Mouse (Mus musculus) heart, embryonic 10.5 days (tissue): ENCODE data around the gene Glis3. TPM values are rescaled to one million over a fixed set of nuclear protein-coding genes. Genes with fewer than 3 reads are reported as not detected.

Experiments used
- DNase-seq: peaks from one replicate; pipeline ENCODE4 v3.0.0-alpha.2; 2017; ENCODE audit warnings: low spot score
- H3K27ac ChIP-seq: fragments of 300-500 bp; sonication (generic); 2 replicates; pipeline ENCODE4 v1.5.1; 2016; ENCODE audit warnings: mild to moderate bottlenecking
- H3K27me3 ChIP-seq: fragments of 300-500 bp; sonication (generic); 2 replicates; pipeline ENCODE4 v1.6.1; 2016; ENCODE audit warnings: mild to moderate bottlenecking; ENCODE audit not compliant: poor library complexity, insufficient read depth, severe bottlenecking
- H3K36me3 ChIP-seq: fragments of 300-500 bp; sonication (generic); 2 replicates; pipeline ENCODE4 v1.6.1; 2016; ENCODE audit warnings: mild to moderate bottlenecking, moderate library complexity
- H3K4me1 ChIP-seq: fragments of 300-500 bp; sonication (generic); 2 replicates; pipeline ENCODE4 v1.6.1; 2016; ENCODE audit warnings: mild to moderate bottlenecking
- H3K4me3 ChIP-seq: fragments of 300-500 bp; sonication (generic); 2 replicates; pipeline ENCODE4 v1.5.1; 2016; ENCODE audit warnings: mild to moderate bottlenecking, moderate library complexity
- H3K9me3 ChIP-seq: fragments of 300-500 bp; sonication (generic); 2 replicates; pipeline ENCODE4 v1.6.1; 2016; ENCODE audit warnings: mild to moderate bottlenecking, moderate library complexity
- WGBS: fragments of 180-500 bp; shearing (Covaris S2); methylation state at CpG from one replicate; pipeline ENCODE4 v1.1.7; 2016; 5-methylcytosine and 5-hydroxymethylcytosine counted together
- polyA plus RNA-seq: library from polyadenylated mRNA; unstranded; fragments of >200 nt; fragmentation: Nextera tagmentation; extraction: Ambion mirVana; gene quantifications from 2 replicates; pipeline ENCODE4 v1.2.1, GENCODE M21; 2016

The Glis3 gene
- polyA plus RNA-seq, 1 experiment from 2014 or later, result 1.4 TPM

DNA sequence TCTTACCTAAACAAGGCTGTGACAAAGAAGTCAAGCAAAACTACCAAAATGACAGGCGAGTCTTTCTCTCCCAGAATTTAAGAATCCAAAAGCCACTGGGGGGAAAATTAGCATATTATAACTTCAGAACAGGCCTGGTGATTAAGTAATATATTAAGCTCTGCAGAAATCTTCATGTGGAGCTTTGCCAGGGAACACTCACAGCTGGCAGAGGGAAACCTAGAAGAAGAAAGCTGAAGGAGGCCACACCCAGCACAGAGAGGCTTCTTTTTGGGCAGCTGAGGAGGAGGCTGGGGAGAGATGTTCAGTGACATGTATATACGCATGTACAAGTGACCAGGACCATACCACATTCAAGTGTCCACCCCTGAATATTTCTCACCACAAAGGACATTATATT, 304.1 kb downstream of the Glis3 start:
- Histone ChIP-seq H3K9me3 (no peaks in the 10 kb centered on the region), H3K36me3 (no peaks in the 10 kb centered on the region), H3K27ac (no peak overlapping the region), H3K4me1 (no peaks in the 10 kb centered on the region), H3K4me3 (no peak overlapping the region), H3K27me3 (no peaks in the 10 kb centered on the region)
- DNase-seq, result no peak
- WGBS, result 86% methylated on average over 2 of the region's 2 CpGs

DNA sequence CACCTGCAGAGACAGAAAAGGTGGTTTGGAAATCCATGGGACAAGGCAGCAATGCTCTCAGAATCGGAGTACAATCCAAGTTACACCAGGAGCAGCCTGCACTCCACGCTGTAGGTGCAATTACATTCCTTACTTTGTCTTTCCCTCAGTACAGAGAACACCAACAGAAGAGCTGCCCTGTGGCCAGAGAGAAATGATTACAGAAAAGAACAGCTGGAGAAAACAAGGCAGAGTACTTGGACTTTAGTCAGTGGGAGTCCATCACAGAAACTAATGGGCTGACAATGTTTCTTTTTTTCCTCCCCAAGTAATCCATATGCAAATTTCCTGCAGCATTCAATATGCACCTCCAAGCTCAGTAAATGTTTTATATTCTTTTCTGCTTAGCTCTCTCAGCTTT, 305.4 kb downstream of the Glis3 start:
- DNase-seq, result no peak
- Histone ChIP-seq H3K36me3 (no peaks in the 10 kb centered on the region), H3K27me3 (no peaks in the 10 kb centered on the region), H3K4me1 (no peaks in the 10 kb centered on the region), H3K4me3 (no peak overlapping the region), H3K9me3 (no peaks in the 10 kb centered on the region), H3K27ac (no peak overlapping the region)
- 62% methylated on average over 2 of the region's 2 CpGs for WGBS

DNA sequence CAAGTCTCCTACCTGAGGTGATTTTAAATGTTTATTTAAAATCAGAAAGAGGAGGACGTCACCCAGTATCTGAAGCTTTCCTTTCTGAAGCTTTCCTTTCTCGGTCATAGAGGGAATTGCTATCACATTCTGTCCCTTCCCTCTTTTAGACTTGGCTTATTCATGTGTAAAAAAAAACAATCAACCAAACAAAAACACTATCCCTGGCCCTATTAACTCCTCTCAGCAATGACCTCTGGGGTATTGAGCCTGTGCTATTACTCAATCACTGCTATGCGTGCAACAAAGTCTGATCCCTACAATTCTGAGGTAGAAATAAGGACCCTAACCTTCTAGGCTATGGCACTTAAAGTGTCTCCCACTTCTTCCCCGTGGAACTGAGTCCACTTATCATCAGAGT, 311.7 kb downstream of the Glis3 start:
- H3K27ac ChIP-seq, result no peak overlapping the region
- H3K36me3 ChIP-seq, result no peaks in the 10 kb centered on the region
- no peaks in the 10 kb centered on the region for H3K9me3 ChIP-seq
- no peaks in the 10 kb centered on the region for H3K4me1 ChIP-seq
- DNase-seq, result no peak
- WGBS, result 70% methylated on average over 4 of the region's 4 CpGs
- no peak overlapping the region for H3K4me3 ChIP-seq
- no peaks in the 10 kb centered on the region for H3K27me3 ChIP-seq

GRCm38 (mm10) chr19:28367274-28367673, 312.6 kb downstream of the Glis3 start:
- Histone ChIP-seq H3K36me3 (no peaks in the 10 kb centered on the region), H3K4me3 (no peak overlapping the region), H3K9me3 (no peaks in the 10 kb centered on the region), H3K4me1 (no peaks in the 10 kb centered on the region), H3K27me3 (no peaks in the 10 kb centered on the region), H3K27ac (no peak overlapping the region)
- 86% methylated on average over 6 of the region's 6 CpGs for WGBS
- no peak for DNase-seq

DNA sequence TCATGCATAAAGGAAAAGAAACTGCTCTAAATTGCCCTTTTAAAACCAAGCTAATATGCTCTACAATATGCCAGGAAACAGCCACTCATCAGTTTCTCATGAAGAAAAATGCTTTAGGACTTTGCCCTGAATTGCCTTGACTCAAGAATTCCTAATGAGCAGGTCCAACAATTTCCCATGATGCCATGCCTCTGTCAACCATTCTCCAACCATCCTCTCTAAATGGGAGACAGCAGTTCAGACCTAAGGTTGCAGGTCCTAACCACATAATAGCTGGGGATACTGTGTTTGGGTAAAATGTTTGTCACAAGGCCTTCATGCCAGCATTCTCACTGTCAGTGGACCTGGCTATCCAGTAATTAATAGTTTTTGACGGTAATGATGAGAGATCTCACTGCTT, 313.1 kb downstream of the Glis3 start:
- no peaks in the 10 kb centered on the region for H3K9me3 ChIP-seq
- WGBS, result 90% methylated on average over 1 of the region's 1 CpGs
- H3K27ac ChIP-seq, result no peak overlapping the region
- H3K36me3 ChIP-seq, result no peaks in the 10 kb centered on the region
- no peaks in the 10 kb centered on the region for H3K4me1 ChIP-seq
- DNase-seq, result no peak
- H3K27me3 ChIP-seq, result no peaks in the 10 kb centered on the region
- H3K4me3 ChIP-seq, result no peak overlapping the region

GRCm38 (mm10) chr19:28365897-28366296, 314.0 kb downstream of the Glis3 start:
- whole genome bisulfite sequencing, result 44% methylated on average over 7 of the region's 7 CpGs
- H3K27me3 ChIP-seq, result no peaks in the 10 kb centered on the region
- DNase-seq, result no peak
- H3K4me1 ChIP-seq, result no peaks in the 10 kb centered on the region
- H3K27ac ChIP-seq, result no peak overlapping the region
- H3K4me3 ChIP-seq, result no peak overlapping the region
- no peaks in the 10 kb centered on the region for H3K36me3 ChIP-seq
- no peaks in the 10 kb centered on the region for H3K9me3 ChIP-seq

- no peak for DNase-seq
- Histone ChIP-seq H3K9me3 (no peaks in the 10 kb centered on the region), H3K27ac (no peak overlapping the region), H3K36me3 (no peaks in the 10 kb centered on the region), H3K4me1 (no peaks in the 10 kb centered on the region), H3K27me3 (no peaks in the 10 kb centered on the region), H3K4me3 (no peak overlapping the region)
- WGBS, result 78% methylated on average over 4 of the region's 4 CpGs
Measured at GRCm38 (mm10) chr19:28360884-28361283, 319.0 kb downstream of the Glis3 start.

DNA sequence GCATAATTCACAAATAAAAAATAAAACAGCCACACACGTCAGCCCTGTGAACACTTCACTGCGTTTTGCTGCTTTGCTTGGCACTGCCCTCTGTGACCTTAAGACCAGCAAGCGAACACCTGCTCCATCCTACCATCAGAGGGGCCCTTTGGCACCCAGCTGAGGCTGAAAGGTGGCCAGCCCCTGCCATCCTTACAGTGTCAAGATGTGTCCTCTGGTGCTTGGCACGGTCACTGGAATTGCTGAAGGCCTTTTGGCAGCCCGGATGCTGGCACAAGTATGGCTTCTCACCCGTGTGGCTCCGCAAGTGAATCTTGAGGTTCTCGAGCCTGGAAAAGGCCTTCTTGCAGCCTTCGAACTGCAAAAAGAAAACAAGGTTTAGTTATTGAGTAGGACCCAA, 322.3 kb downstream of the Glis3 start:
- no peak overlapping the region for H3K27ac ChIP-seq
- H3K27me3 ChIP-seq, result no peaks in the 10 kb centered on the region
- no peaks in the 10 kb centered on the region for H3K4me1 ChIP-seq
- WGBS, result 89% methylated on average over 9 of the region's 9 CpGs
- no peak for DNase-seq
- no peaks in the 10 kb centered on the region for H3K36me3 ChIP-seq
- H3K4me3 ChIP-seq, result no peak overlapping the region
- no peaks in the 10 kb centered on the region for H3K9me3 ChIP-seq

DNA sequence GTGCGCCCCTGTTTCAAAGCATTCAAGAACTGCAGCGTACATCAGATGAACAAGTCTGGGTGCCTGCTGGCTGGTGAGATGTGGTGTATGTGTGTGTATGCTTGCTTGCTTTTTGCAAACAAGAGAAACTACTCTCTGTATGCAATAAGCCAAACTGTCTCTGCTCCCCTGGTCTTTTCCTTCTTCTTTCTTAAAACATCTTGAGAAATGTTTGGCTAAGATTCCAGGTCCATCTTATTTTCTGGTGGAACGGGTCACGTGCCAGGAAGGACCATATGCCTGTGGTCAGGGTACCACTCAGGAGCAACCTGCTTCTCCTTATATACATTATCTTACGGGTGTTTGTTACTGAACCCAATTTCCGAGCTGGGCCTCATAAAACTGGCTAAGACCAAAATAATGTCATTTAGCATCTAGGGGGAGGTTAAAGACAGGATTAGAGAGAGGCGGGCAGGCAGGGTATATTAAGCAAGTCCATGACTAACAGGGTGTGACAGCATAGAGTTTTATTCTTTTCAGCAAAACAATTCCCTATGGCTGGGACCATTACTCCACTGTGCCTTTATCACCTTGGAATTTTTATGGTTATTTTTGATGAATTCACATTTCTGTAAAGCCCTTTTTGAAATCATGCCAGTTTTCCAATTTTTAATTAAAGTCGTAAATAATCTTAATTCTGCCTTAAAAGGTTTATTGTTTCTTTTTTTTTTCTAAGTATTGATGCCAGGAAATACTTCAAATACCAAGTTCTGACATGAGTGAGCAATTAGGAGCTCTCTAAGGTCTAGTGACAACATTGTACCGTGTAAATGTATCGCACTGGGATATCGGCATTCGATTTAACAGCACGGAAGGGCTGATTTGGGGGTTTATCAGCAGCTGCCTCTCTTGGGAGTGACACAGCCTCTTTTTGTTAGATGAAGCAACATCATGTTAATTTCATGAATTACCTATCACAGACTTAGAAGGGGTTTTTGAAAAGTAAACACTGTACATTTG, 328.5 kb downstream of the Glis3 start:
- H3K27ac ChIP-seq, result no peak overlapping the region
- H3K4me3 ChIP-seq, result no peak overlapping the region
- H3K36me3 ChIP-seq, result no peaks in the 10 kb centered on the region
- H3K27me3 ChIP-seq, result no peaks in the 10 kb centered on the region
- 84% methylated on average over 13 of the region's 13 CpGs for WGBS
- H3K4me1 ChIP-seq, result no peaks in the 10 kb centered on the region
- no peak for DNase-seq
- H3K9me3 ChIP-seq, result no peaks in the 10 kb centered on the region

DNA sequence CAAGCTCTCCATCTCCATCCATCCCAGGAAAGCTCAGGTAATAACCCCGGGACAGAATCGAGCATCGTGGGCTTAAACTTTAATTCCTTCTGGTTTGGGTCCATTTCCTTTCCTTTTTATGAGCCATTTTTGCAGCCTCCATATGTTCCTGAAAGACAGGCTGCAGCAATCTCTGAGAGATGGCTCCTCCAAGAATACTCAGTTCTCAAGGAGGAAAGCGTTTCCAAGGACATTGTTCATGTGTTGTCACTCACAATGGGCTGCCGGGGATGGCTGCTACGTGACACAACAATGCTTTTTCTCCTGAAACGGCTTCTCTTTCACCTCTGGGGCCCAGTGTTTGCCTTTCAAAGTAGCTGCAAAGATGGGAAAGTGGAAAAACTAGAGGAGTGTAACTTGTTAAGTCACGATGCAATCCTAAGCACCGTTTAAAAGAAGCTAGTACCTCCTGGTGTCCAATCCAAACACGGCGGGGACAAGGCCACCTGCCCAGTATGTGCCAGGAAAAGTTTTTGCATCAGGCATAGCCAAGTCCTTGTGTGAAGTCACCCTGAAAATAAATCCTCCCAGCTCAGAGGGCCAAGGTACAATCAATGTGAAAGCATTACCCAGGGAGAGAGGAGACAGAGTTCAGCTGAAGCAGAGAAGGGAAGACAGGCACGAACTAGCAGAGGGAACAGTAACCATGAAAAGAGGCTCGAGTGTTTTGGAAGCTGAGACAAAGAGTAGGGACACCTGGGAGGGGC, 332.6 kb downstream of the Glis3 start:
- no peak overlapping the region for H3K27ac ChIP-seq
- no peaks in the 10 kb centered on the region for H3K36me3 ChIP-seq
- H3K4me1 ChIP-seq, result peaks cover 4% of the 10 kb centered on the region; the same call in 1 of the 2 replicates
- H3K4me3 ChIP-seq, result no peak overlapping the region
- no peak for DNase-seq
- H3K27me3 ChIP-seq, result no peaks in the 10 kb centered on the region
- no peaks in the 10 kb centered on the region for H3K9me3 ChIP-seq
- WGBS, result 70% methylated on average over 13 of the region's 13 CpGs

- no peaks in the 10 kb centered on the region for H3K27me3 ChIP-seq
- H3K36me3 ChIP-seq, result no peaks in the 10 kb centered on the region
- no peaks in the 10 kb centered on the region for H3K9me3 ChIP-seq
- peaks cover 4% of the 10 kb centered on the region; the same call in 1 of the 2 replicates for H3K4me1 ChIP-seq
- 71% methylated on average over 7 of the region's 7 CpGs for WGBS
- no peak overlapping the region for H3K4me3 ChIP-seq
- no peak for DNase-seq
- H3K27ac ChIP-seq, result no peak overlapping the region
Measured at GRCm38 (mm10) chr19:28343640-28344039, 336.2 kb downstream of the Glis3 start.

DNA sequence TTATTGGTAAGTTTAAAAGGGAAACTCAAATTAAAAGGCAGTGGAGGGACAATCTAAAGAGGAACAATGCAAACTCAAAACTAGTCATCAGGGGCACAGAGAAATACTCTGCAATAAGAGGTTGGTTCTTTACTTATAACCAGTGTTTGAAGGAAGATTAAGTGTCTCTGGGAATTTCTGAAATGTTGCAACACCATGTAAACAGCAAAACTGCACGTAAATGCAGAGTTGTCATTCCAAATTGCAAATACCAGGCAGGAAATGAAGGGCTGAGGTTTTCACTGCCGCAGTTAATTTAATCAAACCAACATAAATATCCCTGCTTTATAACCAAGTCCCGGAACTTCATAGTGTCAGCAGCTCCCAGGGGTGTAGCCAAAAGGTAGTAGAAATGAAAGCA, 342.3 kb downstream of the Glis3 start:
- H3K4me1 ChIP-seq, result 0 out of 2 replicates have a peak, but pooled peaks cover 8% of the 10 kb centered on the region
- no peak overlapping the region for H3K27ac ChIP-seq
- no peak overlapping the region for H3K4me3 ChIP-seq
- no peaks in the 10 kb centered on the region for H3K27me3 ChIP-seq
- no peak for DNase-seq
- no peaks in the 10 kb centered on the region for H3K9me3 ChIP-seq
- H3K36me3 ChIP-seq, result no peaks in the 10 kb centered on the region
- WGBS, result 84% methylated on average over 3 of the region's 3 CpGs
